Mouse (Mus musculus) ovary, adult 18-20 months (tissue): ENCODE measurements around the gene D17Wsu92e.

Experiments
- DNase-seq: peaks from one replicate; pipeline ENCODE4 v3.0.0; 2022; ENCODE audit warnings: low spot score, mixed read lengths

The D17Wsu92e gene

GRCm38 (mm10) chr17:27790015-27790414, 30.4 kb downstream of the D17Wsu92e start:
- DNase-seq, result no peak

DNA sequence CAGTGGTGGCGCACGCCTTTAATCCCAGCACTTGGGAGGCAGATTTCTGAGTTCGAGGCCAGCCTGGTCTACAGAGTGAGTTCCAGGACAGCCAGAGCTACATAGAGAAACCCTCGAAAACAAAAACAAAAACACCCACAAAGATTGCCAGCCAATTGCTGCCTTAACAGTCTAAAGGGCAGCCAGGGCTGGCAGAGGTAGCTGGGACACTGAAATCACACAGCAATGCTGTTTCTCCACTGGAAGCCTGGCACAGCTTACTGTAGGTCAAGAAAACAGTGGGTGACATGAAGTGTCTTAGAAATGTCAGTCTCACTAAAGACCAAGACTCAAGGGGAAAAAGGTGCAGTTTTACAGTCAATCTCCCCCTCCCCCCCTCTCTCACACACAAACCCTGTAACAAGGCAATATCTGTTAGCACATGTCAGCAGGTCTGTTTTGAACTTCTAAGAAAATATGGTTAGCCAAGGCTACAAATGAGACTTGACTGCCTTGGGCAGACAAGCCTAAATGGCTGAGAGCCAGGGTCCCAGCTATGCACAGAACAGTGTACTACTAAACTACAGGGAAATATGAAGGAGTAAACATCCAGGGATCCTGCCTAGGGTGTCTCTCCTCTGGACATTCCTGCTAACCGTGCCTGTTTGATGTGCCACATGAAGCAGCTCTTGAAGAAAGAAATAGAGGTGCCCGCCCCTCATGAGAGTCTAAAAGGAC, 31.8 kb downstream of the D17Wsu92e start:
- no peak for DNase-seq

- no peak for DNase-seq
Observed at GRCm38 (mm10) chr17:27783567-27783966, 36.9 kb downstream of the D17Wsu92e start.

DNA sequence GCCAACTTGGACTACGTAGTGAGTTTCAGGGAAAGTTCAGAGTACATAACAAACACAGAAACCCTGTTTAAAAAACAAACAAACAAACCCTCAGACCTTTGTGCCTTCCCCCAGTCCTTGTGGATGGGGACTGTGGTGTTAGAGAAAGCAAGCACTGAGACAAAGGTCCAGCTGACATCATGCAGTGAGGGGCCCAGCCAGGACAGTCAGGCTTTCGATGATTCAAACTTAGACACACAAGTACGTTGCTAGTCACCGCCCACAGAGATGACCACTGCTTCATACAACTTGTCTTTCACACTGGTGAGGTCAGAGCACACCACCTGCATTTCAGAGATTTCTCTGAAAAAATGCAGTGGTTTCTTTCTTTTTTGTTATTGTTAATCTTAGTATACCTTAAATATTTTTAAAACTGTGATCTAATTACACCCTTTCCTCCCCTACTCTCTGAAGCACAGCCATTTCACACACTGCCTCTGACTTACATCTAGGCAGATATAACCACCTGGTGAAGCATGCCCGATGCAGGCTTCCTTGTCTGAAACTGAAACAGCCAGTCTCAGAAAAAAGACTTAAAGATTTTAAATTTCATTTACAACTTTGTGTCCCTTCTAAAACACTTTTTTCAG, 39.3 kb downstream of the D17Wsu92e start:
- DNase-seq, result no peak

DNA sequence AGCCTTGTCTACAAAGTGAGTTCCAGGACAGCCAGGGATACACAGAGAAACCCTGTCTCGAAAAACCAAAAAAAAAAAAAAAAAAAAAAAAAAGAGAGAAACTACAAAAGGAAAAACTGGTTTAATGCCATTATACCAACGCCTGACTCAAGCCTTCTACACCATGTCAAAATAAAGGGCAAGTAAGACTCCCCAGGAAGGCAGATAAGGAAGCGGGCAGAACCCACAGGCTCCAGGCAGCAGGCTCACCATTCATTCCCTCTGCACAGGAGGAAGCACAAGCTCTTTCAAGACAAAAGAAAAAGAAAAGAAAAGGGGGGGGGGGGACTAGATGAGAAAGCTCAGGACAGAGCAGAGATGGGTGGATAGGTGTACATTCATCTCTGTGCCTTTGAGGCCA, 40.7 kb downstream of the D17Wsu92e start:
- no peak for DNase-seq

GRCm38 (mm10) chr17:27778671-27779355, 41.6 kb downstream of the D17Wsu92e start:
- DNase-seq, result no peak

GRCm38 (mm10) chr17:27777823-27778222, 42.6 kb downstream of the D17Wsu92e start:
- DNase-seq, result no peak

- DNase-seq, result no peak
Observed at GRCm38 (mm10) chr17:27774198-27774597, 46.2 kb downstream of the D17Wsu92e start.

GRCm38 (mm10) chr17:27771616-27772015, 48.8 kb downstream of the D17Wsu92e start:
- DNase-seq, result no peak

GRCm38 (mm10) chr17:27768817-27769542, 51.5 kb downstream of the D17Wsu92e start:
- DNase-seq, result no peak

DNA sequence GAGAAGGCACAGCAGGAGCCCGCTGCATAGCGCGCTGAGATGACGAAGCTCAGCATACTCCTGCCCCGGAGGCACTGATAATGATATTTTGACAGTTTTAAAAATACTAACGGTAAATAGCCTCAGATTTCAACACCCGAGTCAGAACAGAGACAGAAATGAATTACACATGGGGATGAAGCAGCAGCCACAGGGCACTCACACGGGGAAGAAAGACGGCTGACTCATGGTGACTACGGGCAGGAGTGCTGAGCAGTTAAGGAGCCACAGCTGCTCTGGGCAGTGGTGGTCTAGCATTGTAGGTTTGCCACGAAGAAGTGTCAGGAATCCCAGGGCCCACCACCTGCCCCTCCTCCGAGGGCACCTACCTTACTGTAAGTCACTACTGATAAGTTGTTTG, 52.9 kb downstream of the D17Wsu92e start:
- no peak for DNase-seq

GRCm38 (mm10) chr17:27767120-27767519, 53.3 kb downstream of the D17Wsu92e start:
- DNase-seq, result no peak

DNA sequence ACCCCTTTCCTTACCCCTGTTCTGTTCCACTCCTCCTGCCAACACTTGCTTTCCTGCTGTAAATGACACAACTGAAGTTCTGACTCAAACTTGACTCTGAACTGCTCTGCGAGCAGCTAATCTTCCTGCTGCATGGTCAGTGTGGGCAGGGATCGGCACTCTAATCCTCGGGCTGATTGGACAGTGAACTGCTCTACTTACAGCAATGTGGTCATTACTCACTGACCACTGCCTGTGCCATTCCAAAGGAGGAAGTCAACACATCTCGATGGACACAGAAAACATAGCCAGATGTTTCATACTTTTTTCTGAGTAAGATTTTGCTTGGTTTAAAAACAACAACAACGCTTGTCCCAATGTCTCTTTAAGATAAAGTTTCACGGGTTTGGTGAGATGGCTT, 55.4 kb downstream of the D17Wsu92e start:
- DNase-seq, result no peak

DNA sequence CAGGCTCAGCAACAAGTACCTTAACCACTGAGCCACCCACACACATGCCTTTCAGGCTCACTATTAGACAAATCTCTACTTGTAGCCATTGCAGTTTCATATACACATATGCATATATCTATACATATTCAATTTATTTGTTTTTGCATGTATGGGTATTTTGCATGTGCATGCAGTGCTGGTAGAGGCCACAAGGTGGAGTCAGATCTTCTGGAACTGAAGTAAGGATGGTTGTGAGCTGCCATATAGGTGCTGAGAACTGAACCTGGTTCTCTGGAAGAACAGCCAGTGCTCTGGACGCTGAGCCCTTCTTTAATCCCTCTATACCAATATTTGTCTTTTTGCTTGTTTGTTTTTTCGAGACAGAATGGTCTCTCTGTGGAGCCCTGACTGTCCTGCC, 56.0 kb downstream of the D17Wsu92e start:
- no peak for DNase-seq

DNA sequence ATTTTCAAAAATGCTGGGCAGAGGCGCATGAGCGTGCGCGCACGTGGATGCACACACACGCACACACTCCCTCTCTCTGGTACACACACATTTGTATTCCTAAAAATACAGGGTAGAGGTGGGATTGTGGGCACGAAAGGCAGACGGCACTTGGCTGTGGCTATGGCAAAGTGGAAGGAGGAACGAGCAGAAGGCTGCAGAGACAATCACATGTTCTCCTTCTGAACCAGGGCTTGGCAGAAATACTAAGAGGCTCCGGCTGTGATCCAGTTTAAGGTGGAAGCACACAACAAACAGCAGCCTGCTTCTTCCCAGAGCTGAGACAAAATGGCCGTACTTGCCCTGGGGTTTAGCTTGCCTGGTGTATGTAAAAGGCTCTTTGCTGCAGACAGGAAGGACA, 57.6 kb downstream of the D17Wsu92e start:
- no peak for DNase-seq

DNA sequence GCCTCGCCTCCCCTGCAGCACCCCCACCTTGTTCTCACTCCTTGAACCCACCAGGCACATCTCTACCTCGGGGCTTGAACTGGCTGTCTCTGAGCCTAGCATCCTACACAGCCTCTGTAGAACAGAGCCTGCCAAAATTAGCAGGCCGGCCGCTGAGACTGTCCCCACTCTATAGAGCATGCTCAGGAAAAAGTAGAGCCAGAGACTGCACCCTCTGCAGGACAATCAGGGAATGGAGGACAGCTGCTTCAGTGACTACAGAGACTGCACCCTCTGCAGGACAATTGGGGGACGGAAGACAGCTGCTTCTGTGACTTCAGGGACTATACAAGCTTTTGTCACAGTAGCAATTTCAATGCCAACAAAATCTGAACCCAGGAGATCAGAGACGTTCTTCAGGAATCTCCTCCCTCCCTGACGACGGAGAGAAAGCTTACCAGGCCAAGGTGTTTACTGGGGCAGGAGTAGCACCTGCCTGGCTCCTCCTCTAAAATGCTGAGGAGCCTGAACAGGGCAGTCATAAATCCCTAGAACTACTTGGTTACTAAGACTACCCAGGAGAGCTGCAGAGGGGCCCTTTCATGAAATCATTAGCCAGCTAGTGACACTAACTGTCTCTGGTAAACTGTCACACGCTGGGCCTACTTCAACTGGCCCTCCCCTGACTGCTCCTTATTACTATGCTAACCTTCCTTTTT, 58.7 kb downstream of the D17Wsu92e start:
- DNase-seq, result peak; percentile 37

DNA sequence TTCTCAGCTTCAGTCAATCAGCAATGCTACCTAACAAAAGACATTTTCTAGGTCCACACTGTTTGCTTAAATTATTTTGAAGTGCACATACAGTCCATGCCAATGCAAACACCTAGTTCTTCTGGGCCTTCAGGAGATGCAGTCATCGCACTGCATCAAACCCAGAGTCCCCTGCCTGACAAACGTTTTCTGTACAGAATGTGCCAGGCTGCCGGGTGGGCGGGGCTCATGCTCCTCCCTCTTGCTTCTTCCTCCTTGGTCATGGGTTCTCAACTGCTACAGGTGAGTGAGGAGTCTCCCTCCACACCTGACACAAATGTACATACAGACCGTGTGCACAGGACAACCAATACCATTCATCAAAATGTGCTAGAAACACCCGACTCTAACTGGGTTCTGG, 60.3 kb downstream of the D17Wsu92e start:
- no peak for DNase-seq

DNA sequence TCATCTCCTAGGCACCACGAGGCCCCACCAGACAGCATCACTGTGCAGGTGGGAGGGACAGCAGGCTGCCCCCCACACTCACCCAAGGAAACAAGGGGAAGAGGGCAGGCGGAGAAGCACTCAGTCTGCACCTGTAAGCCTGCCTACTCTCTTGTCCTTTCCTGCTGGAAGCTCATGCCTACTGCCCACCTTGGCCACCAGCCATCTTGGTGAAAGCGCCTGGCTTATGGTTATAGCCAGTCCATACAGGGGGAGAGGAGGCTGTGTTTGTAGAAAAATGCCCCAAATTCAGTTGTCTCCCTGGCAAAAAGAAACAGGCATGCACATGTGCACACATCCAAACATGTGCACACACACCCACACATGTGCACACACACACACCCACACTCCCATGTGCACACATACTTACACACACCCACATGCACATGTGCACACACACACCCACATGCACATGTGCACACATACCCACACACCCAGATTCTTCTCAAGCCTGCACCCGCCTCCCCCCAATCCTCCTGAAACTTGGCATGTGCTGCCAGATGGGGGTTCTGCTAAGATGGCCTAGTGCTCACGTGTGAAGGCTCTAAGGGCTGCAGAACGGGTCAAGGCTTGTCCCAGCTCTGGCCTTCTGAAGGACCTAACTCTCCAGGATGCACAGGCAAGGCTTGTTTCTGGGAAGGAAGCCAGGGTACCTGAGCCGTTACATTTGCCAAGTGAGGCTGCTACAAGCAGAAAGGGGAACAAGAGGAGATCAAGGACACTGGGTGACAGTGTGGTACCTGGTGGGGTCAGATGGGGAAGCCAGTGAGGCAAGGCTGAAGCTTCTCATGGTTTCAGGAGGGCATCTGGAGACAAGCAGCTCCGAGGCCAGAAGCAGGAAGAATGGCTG, 68.9 kb downstream of the D17Wsu92e start:
- no peak for DNase-seq

DNA sequence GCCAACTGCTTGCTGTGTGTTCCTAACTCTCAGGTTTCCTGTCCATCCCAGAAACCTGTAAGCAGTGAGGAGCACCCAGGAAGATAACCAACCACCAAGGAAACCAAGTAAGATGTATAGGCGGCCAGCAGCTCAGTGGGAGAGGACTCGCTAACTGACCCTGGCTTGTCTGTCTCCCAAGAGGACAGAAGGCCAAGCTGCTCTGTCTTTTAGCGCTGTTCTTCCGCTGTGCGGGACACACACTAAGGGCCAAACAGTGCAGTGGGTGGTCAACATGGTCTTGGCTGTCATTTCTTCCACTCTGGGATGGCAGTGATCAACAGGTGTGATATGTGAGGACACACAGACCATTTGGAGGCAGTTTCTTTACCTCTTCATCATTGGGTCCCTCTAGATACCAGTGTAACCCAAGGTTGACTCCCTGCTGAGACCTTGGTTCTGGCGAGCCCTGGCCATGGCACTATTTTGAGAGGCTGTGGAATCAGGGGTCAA, 70.0 kb downstream of the D17Wsu92e start:
- DNase-seq, result no peak

DNA sequence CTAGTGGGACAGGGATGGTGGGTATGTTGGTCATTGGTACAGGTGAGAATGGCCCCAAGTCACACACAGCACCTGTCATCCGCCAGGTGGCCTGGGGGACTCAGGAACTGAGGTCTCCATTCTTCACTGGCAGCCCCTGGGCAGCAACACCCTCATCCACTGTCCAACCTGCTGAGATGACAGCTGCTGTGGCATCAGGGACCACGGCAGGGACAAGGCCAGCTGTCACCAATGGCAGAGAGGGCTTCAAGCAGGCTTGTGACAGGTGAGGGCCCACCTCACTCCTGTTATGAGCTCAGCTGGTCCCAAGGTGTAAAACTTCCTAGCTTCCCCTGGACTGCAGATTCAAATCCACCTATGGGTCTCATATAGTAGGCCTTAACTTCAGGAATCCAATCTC, 72.3 kb downstream of the D17Wsu92e start:
- no peak for DNase-seq

DNA sequence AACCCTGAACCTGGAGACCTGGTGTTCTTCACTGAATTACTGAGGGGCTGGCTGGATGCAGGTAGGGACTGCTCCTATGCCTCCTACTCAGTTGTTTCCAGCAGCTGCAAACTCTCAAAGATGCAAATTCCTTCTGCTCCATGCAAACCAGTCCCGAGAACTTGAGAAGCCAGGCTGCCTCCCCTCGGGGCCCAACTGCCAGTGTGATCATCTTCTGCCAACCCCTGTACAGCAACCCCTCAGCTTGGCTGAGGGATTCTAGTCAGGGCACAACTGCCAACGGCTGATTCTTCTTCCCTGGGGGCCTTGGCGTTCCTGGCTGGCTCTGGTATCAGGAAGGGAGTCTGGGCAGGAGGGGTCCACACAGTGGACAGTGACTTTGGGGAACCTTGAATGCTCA, 74.0 kb downstream of the D17Wsu92e start:
- DNase-seq, result no peak
